Mouse (Mus musculus): ENCODE data around the gene Ltf.
A peak's percentile ranks its signal among the peaks of the same experiment; 100 is the strongest.

The Ltf gene

GRCm38 (mm10) chr9:111042266-111042665 lies 23.2 kb downstream of the Ltf start:
- peak in 1 of 2 experiments; percentile 10 for DNase-seq

- DNase-seq, result no peak
These were observed 27.2 kb downstream of the Ltf start for GRCm38 (mm10) chr9:111046222-111046621.

GRCm38 (mm10) chr9:111047266-111047665 lies 28.2 kb downstream of the Ltf start:
- DNase-seq, result no peak

GRCm38 (mm10) chr9:111048452-111048851 lies 29.4 kb downstream of the Ltf start:
- no peak for DNase-seq

GRCm38 (mm10) chr9:111054923-111055322 lies 35.9 kb downstream of the Ltf start:
- no peak for DNase-seq

- DNase-seq, result no peak
These were observed 36.9 kb downstream of the Ltf start for GRCm38 (mm10) chr9:111055800-111056518.

- no peak for DNase-seq
These were observed 37.4 kb downstream of the Ltf start for GRCm38 (mm10) chr9:111056519-111056797.

GRCm38 (mm10) chr9:111056798-111057543 lies 37.9 kb downstream of the Ltf start, which contains the start of gene Ccrl2:
TSS of gene Ccrl2 (minus strand) at chr9:111057519.
- DNase-seq, result no peak

- no peak for DNase-seq
These were observed 38.7 kb downstream of the Ltf start for GRCm38 (mm10) chr9:111057544-111058370.

- no peak for DNase-seq
These were observed 40.0 kb downstream of the Ltf start for GRCm38 (mm10) chr9:111058943-111059556.

- no peak for DNase-seq
These were observed 43.8 kb downstream of the Ltf start for GRCm38 (mm10) chr9:111062840-111063239.

GRCm38 (mm10) chr9:111067052-111067451 lies 48.0 kb downstream of the Ltf start:
- no peak for DNase-seq

GRCm38 (mm10) chr9:111070546-111070961 lies 51.5 kb downstream of the Ltf start:
- DNase-seq, result peak; percentile 50 to 52

- DNase-seq, result peak; percentile 41 to 53
These were observed 53.1 kb downstream of the Ltf start for GRCm38 (mm10) chr9:111072175-111072574.

GRCm38 (mm10) chr9:111072971-111073370 lies 53.9 kb downstream of the Ltf start:
- no peak for DNase-seq

GRCm38 (mm10) chr9:111077745-111078144 lies 58.7 kb downstream of the Ltf start:
- peak; percentile 52 to 57 for DNase-seq

- no peak for DNase-seq
These were observed 61.7 kb downstream of the Ltf start for GRCm38 (mm10) chr9:111080801-111081200.

- no peak for DNase-seq
These were observed 62.7 kb downstream of the Ltf start for GRCm38 (mm10) chr9:111081765-111082164.

GRCm38 (mm10) chr9:111085329-111085728 lies 66.3 kb downstream of the Ltf start:
- DNase-seq, result no peak

GRCm38 (mm10) chr9:111086137-111086536 lies 67.1 kb downstream of the Ltf start:
- no peak for DNase-seq

- DNase-seq, result no peak
These were observed 68.0 kb downstream of the Ltf start for GRCm38 (mm10) chr9:111086995-111087606.

GRCm38 (mm10) chr9:111087960-111088359 lies 68.9 kb downstream of the Ltf start:
- no peak for DNase-seq

GRCm38 (mm10) chr9:111088886-111089285 lies 69.8 kb downstream of the Ltf start:
- peak; percentile 13 to 31 for DNase-seq
